Mouse (Mus musculus): Measurements from ENCODE around the gene Ak1.

GRCm38 (mm10) chr2:32620682-32621516, 659 bp upstream of the Ak1 start:
- TF ChIP-seq CTCF (IDR thresholded peaks at IDR 0.05; ENCODE audit: extremely low read depth, insufficient read depth, low read length) (no peak), POLR2A (IDR thresholded peaks at IDR 0.05; ENCODE audit: extremely low read depth, insufficient read depth, low read length) (no peak)
